Comparison of ENCODE assay signal across 8 mouse cellular contexts in the genomic region with DNA sequence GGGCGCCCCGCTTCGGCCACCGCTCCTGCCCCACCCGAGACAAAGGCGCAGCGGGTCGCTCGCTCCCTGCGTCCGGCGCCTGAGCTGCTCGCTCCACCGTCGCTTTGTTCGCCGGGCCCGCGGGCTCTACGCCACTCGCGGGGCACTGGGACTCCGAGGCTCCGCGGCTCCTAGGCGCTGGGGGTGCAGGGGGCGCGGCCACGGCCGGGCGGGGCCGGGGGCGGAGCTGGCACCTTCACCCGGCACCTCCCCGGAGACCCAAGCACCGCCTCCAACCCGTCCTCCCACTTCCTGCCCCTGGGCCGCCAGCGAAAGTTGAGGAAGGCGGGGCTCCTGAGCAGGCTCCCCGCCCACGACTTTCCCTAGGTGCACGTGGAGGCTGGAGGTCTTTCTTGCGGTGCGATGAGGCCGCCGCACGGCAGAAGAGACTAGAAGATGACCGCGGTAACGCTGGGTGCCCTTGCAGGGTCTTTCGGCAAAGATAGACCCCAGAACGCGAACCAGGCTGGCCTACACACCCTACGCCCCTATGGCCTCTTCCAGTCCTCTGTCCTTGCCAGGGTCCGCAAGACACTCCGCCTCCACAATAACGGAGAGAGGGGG. TPM values are rescaled to one million over a fixed set of nuclear protein-coding genes. Genes with fewer than 3 reads are reported as not detected.
DNase-seq lines count a peak whose midpoint lies in the region; ATAC-seq and TF ChIP-seq lines count a peak whose summit lies in the region.

Gene Vav2 (minus strand): TSS at position 179 of the 603 bp plus-strand sequence.

- intact Hi-C loops in left cerebral cortex, adult 2 months (cut with DNase I): no loop called here

- peak within 1 kb of the TSS; percentile 66 for H3K27ac ChIP-seq in hindbrain, embryonic 15.5 days (replicated peaks)
- peak within 1 kb of the TSS; percentile 77; the same call in 1 of the 2 replicates for H3K27ac ChIP-seq in left cerebral cortex, adult 2 months

- H3K4me2 ChIP-seq in hindbrain, embryonic 15.5 days: peak within 1 kb of the TSS; percentile 90

- TF ChIP-seq CTCF in left cerebral cortex, adult 2 months (IDR thresholded peaks at IDR 0.05): no peak

- H3K4me3 ChIP-seq in hindbrain, embryonic 15.5 days: peak within 1 kb of the TSS; percentile 68
- peak within 1 kb of the TSS; percentile 85 for H3K4me3 ChIP-seq in left cerebral cortex, adult 2 months

- WGBS in hindbrain, embryonic 15.5 days: 1% methylated on average over 56 of the region's 58 CpGs

- peak within 1 kb of the TSS; percentile 81 for H3K9ac ChIP-seq in hindbrain, embryonic 15.5 days

- peaks cover 42% of the 10 kb centered on the region for H3K4me1 ChIP-seq in hindbrain, embryonic 15.5 days (replicated peaks)

- DNase-seq in cerebellum, postnatal 4 days (ENCODE audit: low spot score in 2 of 2): peak; percentile 59 to 79
- DNase-seq in gastrocnemius, adult 18-20 months (ENCODE audit: low spot score): peak; percentile 91
- DNase-seq in left cerebral cortex, adult 2 months (ENCODE audit: extremely low spot score in 1 of 2, low spot score in 2 of 2): peak; percentile 74 to 85
- DNase-seq in right cerebral cortex, adult 18-20 months: peak; percentile 89
- DNase-seq in urinary bladder, adult 2 months (ENCODE audit: low spot score): peak; percentile 82

- no peaks in the 10 kb centered on the region for H3K9me3 ChIP-seq in hindbrain, embryonic 15.5 days

- H3K27me3 ChIP-seq in hindbrain, embryonic 15.5 days: no peaks in the 10 kb centered on the region

- H3K36me3 ChIP-seq in hindbrain, embryonic 15.5 days: no peaks in the 10 kb centered on the region

- ATAC-seq in activated CD4-positive, CD25-positive, alpha-beta regulatory T cell, adult 4 months: peak; percentile 80
- ATAC-seq in hindbrain, embryonic 15.5 days (ENCODE audit: low FRiP score, low read depth): peak; percentile 90
- peak; percentile 97 for ATAC-seq in megakaryocyte, adult 5-6 weeks (ENCODE audit: poor library complexity, severe bottlenecking)

RNA-seq across cellular contexts. Expression of gene Vav2, which starts in this region (rescaled TPM):
- polyA plus RNA-seq in activated CD4-positive, CD25-positive, alpha-beta regulatory T cell, adult 4 months (2017; shearing (Covaris generic)): 1 to 10 TPM; 5.8 to 8.3 TPM
- 1 to 10 TPM; 1.9 to 3.1 TPM for total RNA-seq in gastrocnemius, adult 18-20 months (2021)
- polyA plus RNA-seq in hindbrain, embryonic 15.5 days (2015; fragmentation: Nextera tagmentation; extraction: Ambion mirVana): 14.3 and 15.6 TPM in 2 replicates
- 10 to 100 TPM; 10.2 to 10.5 TPM for total RNA-seq in left cerebral cortex, adult 2 months (2021)
- total RNA-seq in megakaryocyte, adult 5-6 weeks (2015): 5.9 and 8.0 TPM in 2 replicates
- total RNA-seq in megakaryocyte, adult 5-6 weeks (2017): 11.0 and 11.5 TPM in 2 replicates
- 24.7 and 25.8 TPM in 2 replicates for polyA plus RNA-seq in urinary bladder, adult 2 months (2012; rRNA removed)

Comparison
In these comparisons a context has a peak if more than half of its experiments do, and no peak if none do; other contexts are left out.
1. Peak in every context shown above with its lines: DNase-seq, ATAC-seq, H3K4me3 ChIP-seq and H3K27ac ChIP-seq.